Mouse (Mus musculus): ENCODE measurements around the gene Zfp219.

GRCm38 (mm10) chr14:51983251-51983650 is 37.3 kb downstream of the Zfp219 start:
- peak; percentile 49 for TF ChIP-seq CTCF (IDR thresholded peaks at IDR 0.05)
- no peak for TF ChIP-seq EP300 (IDR thresholded peaks at IDR 0.05; ENCODE audit: insufficient read depth, low read depth, low read length)
